Mouse (Mus musculus) T-cell, adult 2 months (primary cell): ENCODE measurements around the gene Gripap1.
"Not testable (repeated sequence)": the region's sequence is repeated elsewhere in the genome, so short reads cannot be mapped to it uniquely, and the experiment has no call there.

ENCODE experiments used
- DNase-seq: peaks from one replicate; pipeline ENCODE4 v3.0.0; 2022; ENCODE audit warnings: low spot score

Gene Gripap1

GRCm38 (mm10) chrX:7778450-7779244 lies 10.9 kb upstream of the Gripap1 start:
- DNase-seq, result no peak

- DNase-seq, result no peak
Measured at GRCm38 (mm10) chrX:7779294-7779693, 10.3 kb upstream of the Gripap1 start.

- DNase-seq, result no peak
Measured at GRCm38 (mm10) chrX:7782603-7783092, 6.9 kb upstream of the Gripap1 start.

DNA sequence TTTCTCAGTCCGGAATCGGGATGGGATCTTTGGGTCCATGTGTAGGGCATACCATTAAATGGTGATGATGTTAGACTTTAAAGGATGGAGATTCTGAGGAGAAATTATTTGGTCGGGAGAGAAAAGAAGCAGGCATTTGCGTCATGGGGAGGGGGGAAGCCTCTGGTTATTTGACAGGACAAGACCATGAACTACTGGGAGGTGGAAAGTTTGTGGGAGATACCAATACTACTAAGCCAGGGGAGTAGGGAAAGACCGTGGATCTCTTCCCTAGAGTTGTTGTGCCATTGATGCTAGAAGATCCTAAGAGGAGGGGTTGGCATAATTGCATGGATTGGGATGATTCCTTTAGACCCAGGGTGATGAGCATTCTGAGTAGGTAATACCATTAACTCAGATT lies 744 bp downstream of the Gripap1 start:
- DNase-seq, result no peak

DNA sequence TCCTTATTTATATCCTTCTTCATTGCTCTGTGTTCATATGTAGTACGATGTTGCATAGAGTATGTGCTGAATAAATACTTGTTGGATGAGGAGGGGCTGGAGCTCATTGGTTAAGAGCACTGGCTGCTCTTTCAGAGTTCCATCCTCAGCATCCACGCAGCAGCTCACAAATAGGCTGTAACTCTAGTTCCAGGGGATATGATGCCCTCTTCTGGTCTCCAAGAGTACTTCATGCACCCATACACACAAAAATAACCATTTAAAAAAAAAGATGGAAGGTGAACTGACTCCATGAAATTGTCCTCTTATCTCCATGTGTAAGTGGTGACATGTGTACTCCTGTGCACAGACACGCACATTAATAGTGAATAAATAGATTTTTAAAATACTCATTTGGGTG lies 3.8 kb downstream of the Gripap1 start:
- DNase-seq, result peak; percentile 16

GRCm38 (mm10) chrX:7795016-7795415 lies 5.5 kb downstream of the Gripap1 start:
- no peak for DNase-seq

DNA sequence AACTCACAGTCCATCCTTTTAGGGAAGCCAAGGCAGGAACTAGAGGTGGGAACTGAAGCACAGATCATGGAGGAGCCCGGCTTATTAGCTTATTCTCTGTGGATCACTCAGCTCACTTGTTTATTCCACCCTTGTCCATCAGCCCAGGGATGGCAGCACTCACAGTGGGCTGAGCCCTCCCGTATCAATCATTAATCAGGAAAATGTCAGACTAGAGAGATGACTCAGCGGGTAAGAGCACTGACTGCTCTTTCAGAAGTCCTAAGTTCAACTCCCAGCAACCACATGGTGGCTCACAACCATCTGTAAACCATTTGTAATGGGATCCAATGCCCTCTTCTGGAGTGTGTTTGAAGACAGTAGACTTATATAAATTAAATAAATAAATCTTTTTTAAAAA lies 7.8 kb downstream of the Gripap1 start:
- DNase-seq, result no peak

DNA sequence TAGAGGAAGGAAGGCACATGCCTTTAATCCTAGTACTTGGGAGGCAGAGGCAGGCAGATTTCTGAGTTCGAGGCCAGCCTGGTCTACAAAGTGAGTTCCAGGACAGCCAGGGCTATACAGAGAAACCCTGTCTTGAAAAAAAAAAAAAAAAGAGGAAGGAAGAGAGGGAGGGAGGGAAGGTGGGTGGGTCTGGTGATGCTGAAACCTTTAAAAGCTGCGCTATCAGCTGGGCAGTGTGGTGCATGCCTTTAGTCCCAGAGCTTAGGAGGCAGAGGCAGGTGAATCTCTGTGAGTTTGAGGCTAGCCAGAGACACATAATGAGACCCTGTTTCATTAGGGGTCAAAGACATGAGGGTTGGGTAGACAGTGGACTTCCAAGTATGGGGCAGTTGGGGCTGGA lies 12.6 kb downstream of the Gripap1 start:
- DNase-seq, result not testable (repeated sequence)

- peak; percentile 35 for DNase-seq
Measured at GRCm38 (mm10) chrX:7815016-7815415, 25.5 kb downstream of the Gripap1 start.

GRCm38 (mm10) chrX:7821865-7822779 lies 32.6 kb downstream of the Gripap1 start, which contains the start of gene Kcnd1:
Gene Kcnd1, plus strand, starts transcription at chrX:7822289.
- no peak for DNase-seq

DNA sequence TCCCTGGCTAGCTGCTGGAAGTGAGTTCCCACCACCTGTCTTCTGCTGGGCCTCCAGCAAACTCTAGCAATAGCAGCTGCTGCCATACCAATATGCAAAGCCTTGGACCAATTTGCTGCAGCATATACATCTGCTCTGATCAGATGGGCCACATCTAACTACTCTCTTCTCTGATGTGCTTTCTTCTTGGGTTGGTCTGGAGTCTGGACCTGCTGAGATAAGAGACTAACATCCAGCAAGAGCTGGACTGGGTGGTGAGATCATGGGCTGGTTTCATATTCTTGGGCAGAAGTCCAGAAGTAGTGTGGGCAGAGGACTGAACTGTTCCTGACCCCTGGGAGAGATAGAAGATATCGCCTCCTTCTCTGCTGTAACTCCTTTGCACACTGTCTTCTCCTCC lies 47.6 kb downstream of the Gripap1 start:
- no peak for DNase-seq

GRCm38 (mm10) chrX:7840842-7841162 lies 51.2 kb downstream of the Gripap1 start:
- DNase-seq, result no peak

GRCm38 (mm10) chrX:7841163-7842162 lies 51.9 kb downstream of the Gripap1 start, which contains the start of gene Otud5:
Gene Otud5, plus strand, starts transcription at chrX:7841364.
- peak; percentile 97 for DNase-seq

DNA sequence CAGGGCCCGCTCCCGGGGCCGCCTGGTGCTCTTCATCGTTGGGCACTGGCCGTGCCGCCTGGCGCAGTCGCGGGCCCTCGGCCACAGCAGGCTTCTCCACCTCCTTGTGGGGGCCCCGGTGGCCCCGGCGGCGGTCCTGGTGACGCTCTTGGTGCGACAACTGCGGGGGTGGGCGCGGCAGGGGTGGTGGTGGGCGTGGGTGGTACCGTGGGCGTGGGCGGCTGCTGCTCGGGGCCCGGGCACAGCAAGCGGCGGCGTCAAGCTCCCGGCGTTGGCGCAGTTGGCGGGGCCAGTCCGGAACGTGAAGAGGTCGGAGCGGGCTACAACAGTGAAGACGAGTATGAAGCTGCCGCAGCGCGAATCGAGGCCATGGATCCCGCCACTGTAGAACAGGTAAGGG lies 52.8 kb downstream of the Gripap1 start:
- peak; percentile 41 for DNase-seq

GRCm38 (mm10) chrX:7847845-7848244 lies 58.3 kb downstream of the Gripap1 start:
- no peak for DNase-seq

GRCm38 (mm10) chrX:7854578-7854977 lies 65.0 kb downstream of the Gripap1 start:
- DNase-seq, result peak; percentile 58

DNA sequence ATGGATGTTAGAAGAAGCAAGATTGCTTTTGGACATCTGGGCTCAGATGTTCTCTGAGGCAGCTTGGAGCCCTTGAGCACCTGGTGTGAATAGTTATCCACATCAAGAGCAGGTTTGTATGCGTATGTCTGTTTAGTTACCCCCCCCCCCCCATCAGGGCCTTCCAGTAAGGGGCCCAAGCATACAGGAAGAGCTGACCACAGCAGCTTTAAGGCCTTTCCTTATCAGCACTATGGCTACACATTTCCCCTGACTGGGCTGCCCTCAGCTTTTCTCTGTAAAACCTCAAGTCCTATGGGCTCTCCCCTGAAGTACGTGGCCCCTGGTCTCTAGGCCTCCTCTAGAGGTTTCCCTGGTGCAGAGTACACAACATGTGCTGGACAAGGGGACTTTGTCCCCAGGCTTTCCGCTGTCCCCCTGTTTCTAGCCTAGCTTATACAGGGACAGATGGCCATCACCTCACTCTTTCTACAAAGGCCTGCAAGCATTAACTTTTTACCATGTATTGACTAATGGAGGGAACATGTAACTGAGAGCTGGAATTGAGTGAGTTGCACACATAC lies 69.7 kb downstream of the Gripap1 start:
- no peak for DNase-seq

GRCm38 (mm10) chrX:7863181-7863580 lies 73.6 kb downstream of the Gripap1 start:
- DNase-seq, result no peak

GRCm38 (mm10) chrX:7864551-7864950 lies 75.0 kb downstream of the Gripap1 start:
- no peak for DNase-seq

- peak; percentile 79 for DNase-seq
Measured at GRCm38 (mm10) chrX:7865343-7865742, 75.8 kb downstream of the Gripap1 start.

DNA sequence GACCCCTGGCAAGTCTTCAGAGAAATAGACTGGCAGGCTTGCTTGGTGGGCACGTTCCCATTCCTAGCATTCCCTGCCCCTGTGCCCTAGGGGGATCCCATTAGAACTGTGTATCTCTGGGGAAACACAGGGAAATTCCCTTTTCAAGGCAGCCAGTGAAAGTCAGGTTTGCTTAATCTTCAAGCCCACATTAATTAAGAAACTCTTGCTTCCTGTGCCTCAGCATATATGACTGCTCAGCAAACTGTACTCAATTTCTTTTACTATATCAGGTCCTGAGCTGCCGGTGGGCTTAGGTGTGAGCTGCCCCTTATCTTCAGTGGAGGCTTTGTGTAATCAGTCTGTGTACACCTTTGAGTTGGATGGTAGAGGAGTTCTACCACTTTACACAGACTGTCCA lies 76.2 kb downstream of the Gripap1 start:
- no peak for DNase-seq
